Mouse (Mus musculus): ENCODE results near the gene Mia. TPM values are rescaled to one million over a fixed set of nuclear protein-coding genes. Genes with fewer than 3 reads are reported as not detected.
A peak's percentile ranks its signal among the peaks of the same experiment; 100 is the strongest.

Mia gene
- polyA plus RNA-seq, 2 experiments from 2014 or later = 0.52 TPM; not detected in 1

GRCm38 (mm10) chr7:27184964-27185363, 4.0 kb upstream of the Mia start:
- peak; percentile 47 for ATAC-seq

GRCm38 (mm10) chr7:27182498-27182897, 1.5 kb upstream of the Mia start:
- ATAC-seq = no peak

- ATAC-seq = no peak
These were observed 921 bp downstream of the Mia start for GRCm38 (mm10) chr7:27180036-27180435.

GRCm38 (mm10) chr7:27179217-27179918, 1.6 kb downstream of the Mia start:
- ATAC-seq = no peak

GRCm38 (mm10) chr7:27178324-27179216, 2.4 kb downstream of the Mia start, which contains the start of gene Rab4b:
Rab4b (minus strand) TSS chr7:27178896.
- ATAC-seq = peak; percentile 95

- no peak for ATAC-seq
These were observed 3.0 kb downstream of the Mia start for GRCm38 (mm10) chr7:27177942-27178323.

GRCm38 (mm10) chr7:27174896-27175295, 6.1 kb downstream of the Mia start:
- no peak for ATAC-seq

GRCm38 (mm10) chr7:27174496-27174895, 6.5 kb downstream of the Mia start:
- no peak for ATAC-seq

- ATAC-seq = no peak
These were observed 10.0 kb downstream of the Mia start for GRCm38 (mm10) chr7:27170981-27171380.

- no peak for ATAC-seq
These were observed 12.6 kb downstream of the Mia start for GRCm38 (mm10) chr7:27168371-27168770.

GRCm38 (mm10) chr7:27167475-27168094, 13.4 kb downstream of the Mia start:
- no peak for ATAC-seq

- peak; percentile 87 for ATAC-seq
These were observed 14.1 kb downstream of the Mia start, which contains the start of gene Egln2 for GRCm38 (mm10) chr7:27166614-27167474. Egln2 (minus strand) TSS chr7:27166802.

GRCm38 (mm10) chr7:27166229-27166613, 14.7 kb downstream of the Mia start:
- ATAC-seq = peak; percentile 21

GRCm38 (mm10) chr7:27165696-27166095, 15.3 kb downstream of the Mia start:
- ATAC-seq = no peak

- no peak for ATAC-seq
These were observed 15.8 kb downstream of the Mia start for GRCm38 (mm10) chr7:27165007-27165655.

- no peak for ATAC-seq
These were observed 16.6 kb downstream of the Mia start for GRCm38 (mm10) chr7:27164112-27164947.

- ATAC-seq = no peak
These were observed 17.5 kb downstream of the Mia start for GRCm38 (mm10) chr7:27163450-27163805.

GRCm38 (mm10) chr7:27162780-27163449, 18.0 kb downstream of the Mia start:
- no peak for ATAC-seq

GRCm38 (mm10) chr7:27161744-27162143, 19.2 kb downstream of the Mia start:
- ATAC-seq = no peak

- ATAC-seq = no peak
These were observed 20.0 kb downstream of the Mia start for GRCm38 (mm10) chr7:27160921-27161320.
